Mouse (Mus musculus): ENCODE data around the gene Aox1. TPM values are rescaled to one million over a fixed set of nuclear protein-coding genes. Genes with fewer than 3 reads are reported as not detected.

Aox1 gene
- total and polyA plus RNA-seq, 3 experiments, result 8.6 to 10.7 (median 9.7) TPM

DNA sequence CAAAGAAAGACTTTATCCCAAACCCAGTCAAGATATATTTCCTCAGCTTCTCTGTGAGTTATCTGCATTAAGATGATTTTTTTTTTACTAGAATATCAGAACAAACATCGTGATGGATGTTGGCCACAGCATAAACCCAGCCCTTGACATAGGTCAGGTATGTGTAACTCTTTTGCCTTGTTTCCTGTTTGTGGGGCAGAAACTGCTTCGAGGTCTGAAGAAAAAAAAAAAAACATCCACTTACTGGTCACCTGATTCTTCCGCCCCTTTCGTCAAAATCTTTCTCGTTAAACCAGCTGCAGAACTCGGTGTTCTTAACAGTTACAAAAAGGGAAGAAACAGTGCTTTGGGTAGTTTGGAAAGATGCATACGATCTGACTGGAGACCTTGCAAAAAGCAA, 72.8 kb downstream of the Aox1 start:
- no peak for TF ChIP-seq POLR2A (IDR thresholded peaks at IDR 0.05; ENCODE audit: insufficient read depth, low read depth, low read length)
- no peak for TF ChIP-seq CTCF (IDR thresholded peaks at IDR 0.05)
- TF ChIP-seq EP300 (IDR thresholded peaks at IDR 0.05; ENCODE audit: insufficient read depth, low read depth, low read length), result no peak
- no peak for DNase-seq
- WGBS, result 63% methylated on average over 7 of the region's 7 CpGs
- intact Hi-C loops (cut with DNase I), result no loop called here
- no peaks in the 10 kb centered on the region for H3K27me3 ChIP-seq (ENCODE audit: control insufficient read depth, insufficient read depth, low read length)
- no peak overlapping the region for H3K9ac ChIP-seq (ENCODE audit: low read depth, low read length)
- no peaks in the 10 kb centered on the region for H3K4me1 ChIP-seq (ENCODE audit: control insufficient read depth, insufficient read depth, low read length)
- H3K79me2 ChIP-seq (replicated peaks; ENCODE audit: control insufficient read depth, insufficient read depth, low read length), result no peaks in the 10 kb centered on the region
- peak overlapping the region; percentile 12 for H3K27ac ChIP-seq
- H3K4me3 ChIP-seq, result no peak overlapping the region
- peaks cover 5% of the 10 kb centered on the region; the same call in 1 of the 2 replicates for H3K36me3 ChIP-seq (ENCODE audit: control insufficient read depth, insufficient read depth, low read length)

DNA sequence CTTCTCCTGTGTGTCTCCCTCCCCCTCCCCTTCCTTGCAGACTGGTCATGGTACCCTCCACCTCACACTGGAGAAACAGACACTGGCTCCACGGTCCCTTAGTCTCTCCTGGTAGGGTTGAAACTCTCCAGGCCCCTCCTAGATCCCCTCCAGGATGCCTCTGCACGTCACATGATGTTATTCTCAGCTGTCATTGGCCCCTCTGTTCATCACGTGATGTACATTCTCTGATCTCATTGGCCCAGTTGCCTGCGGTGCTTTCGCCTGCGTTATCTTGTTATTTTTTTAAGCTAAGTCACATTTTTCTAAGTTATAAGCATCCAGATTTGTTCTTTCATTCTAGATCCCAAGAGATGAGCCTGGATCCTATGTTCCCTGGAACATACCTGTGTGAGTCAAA, 76.0 kb downstream of the Aox1 start:
- WGBS, result 84% methylated on average over 6 of the region's 6 CpGs

DNA sequence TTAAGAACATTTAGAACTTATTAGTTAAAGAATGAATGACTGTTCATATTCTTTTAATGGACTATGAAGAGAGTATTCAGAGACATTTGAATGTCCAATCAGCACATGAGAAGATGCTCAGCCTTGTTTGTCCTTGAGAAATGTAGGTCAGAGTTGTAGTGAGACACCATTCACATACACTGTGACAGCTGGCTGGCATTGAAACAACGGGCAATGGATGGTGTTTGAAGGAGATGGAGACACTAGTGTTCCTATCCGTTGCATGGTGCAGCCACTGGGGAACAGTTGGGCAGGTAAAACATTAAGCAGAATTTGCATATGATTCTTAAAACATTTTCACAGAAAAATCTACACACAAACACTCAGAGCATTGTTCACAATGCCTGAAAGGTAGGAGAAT, 77.3 kb downstream of the Aox1 start:
- 70% methylated on average over 2 of the region's 2 CpGs for WGBS
- no peak overlapping the region for H3K27ac ChIP-seq
- no peak for TF ChIP-seq POLR2A (IDR thresholded peaks at IDR 0.05; ENCODE audit: insufficient read depth, low read depth, low read length)
- no peak for TF ChIP-seq EP300 (IDR thresholded peaks at IDR 0.05; ENCODE audit: insufficient read depth, low read depth, low read length)
- TF ChIP-seq CTCF (IDR thresholded peaks at IDR 0.05), result no peak
- H3K36me3 ChIP-seq (ENCODE audit: control insufficient read depth, insufficient read depth, low read length), result no peaks in the 10 kb centered on the region
- H3K79me2 ChIP-seq (replicated peaks; ENCODE audit: control insufficient read depth, insufficient read depth, low read length), result no peaks in the 10 kb centered on the region
- H3K4me3 ChIP-seq, result no peak overlapping the region
- H3K27me3 ChIP-seq (ENCODE audit: control insufficient read depth, insufficient read depth, low read length), result no peaks in the 10 kb centered on the region
- no peak overlapping the region for H3K9ac ChIP-seq (ENCODE audit: low read depth, low read length)
- DNase-seq, result no peak
- intact Hi-C loops (cut with DNase I), result no loop called here
- H3K4me1 ChIP-seq (ENCODE audit: control insufficient read depth, insufficient read depth, low read length), result no peaks in the 10 kb centered on the region

More for the DNA sequence above, 76.0 kb downstream of the Aox1 start:
- H3K4me1 ChIP-seq (ENCODE audit: control insufficient read depth, insufficient read depth, low read length), result no peaks in the 10 kb centered on the region
- H3K36me3 ChIP-seq (ENCODE audit: control insufficient read depth, insufficient read depth, low read length), result peaks cover 5% of the 10 kb centered on the region; the same call in 1 of the 2 replicates
- H3K4me3 ChIP-seq, result no peak overlapping the region
- intact Hi-C loops (cut with DNase I), result no loop called here
- DNase-seq, result no peak
- no peaks in the 10 kb centered on the region for H3K27me3 ChIP-seq (ENCODE audit: control insufficient read depth, insufficient read depth, low read length)
- no peak overlapping the region for H3K9ac ChIP-seq (ENCODE audit: low read depth, low read length)
- H3K27ac ChIP-seq, result no peak overlapping the region
- H3K79me2 ChIP-seq (replicated peaks; ENCODE audit: control insufficient read depth, insufficient read depth, low read length), result no peaks in the 10 kb centered on the region
- TF ChIP-seq POLR2A (IDR thresholded peaks at IDR 0.05; ENCODE audit: insufficient read depth, low read depth, low read length) (no peak), CTCF (IDR thresholded peaks at IDR 0.05) (no peak), EP300 (IDR thresholded peaks at IDR 0.05; ENCODE audit: insufficient read depth, low read depth, low read length) (no peak)

DNA sequence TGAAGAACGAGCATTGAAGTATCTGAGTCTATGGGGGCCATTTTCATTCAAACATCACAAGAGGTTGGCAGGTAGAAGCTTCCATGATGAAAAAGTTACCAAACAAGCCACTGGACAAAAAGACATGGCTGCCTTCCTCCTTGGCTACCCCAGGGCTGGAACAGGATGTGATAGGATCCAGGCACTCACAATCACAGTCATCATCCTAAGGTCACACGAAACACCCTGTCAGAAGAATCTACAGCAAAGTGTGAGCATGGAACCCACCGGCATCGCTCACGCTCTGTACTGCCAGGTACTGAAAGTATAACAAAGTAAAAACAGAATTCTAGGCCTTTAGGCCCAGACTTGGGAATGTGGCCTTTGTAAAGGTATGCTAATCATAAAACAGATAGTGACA, 80.5 kb downstream of the Aox1 start:
- WGBS, result 84% methylated on average over 5 of the region's 5 CpGs
- Histone ChIP-seq H3K9ac (ENCODE audit: low read depth, low read length) (no peak overlapping the region), H3K27ac (no peak overlapping the region), H3K36me3 (ENCODE audit: control insufficient read depth, insufficient read depth, low read length) (no peaks in the 10 kb centered on the region), H3K27me3 (ENCODE audit: control insufficient read depth, insufficient read depth, low read length) (no peaks in the 10 kb centered on the region), H3K79me2 (replicated peaks; ENCODE audit: control insufficient read depth, insufficient read depth, low read length) (no peaks in the 10 kb centered on the region), H3K4me1 (ENCODE audit: control insufficient read depth, insufficient read depth, low read length) (peaks cover 2% of the 10 kb centered on the region; the same call in 1 of the 2 replicates), H3K4me3 (no peak overlapping the region)
- intact Hi-C loops (cut with DNase I), result loop anchor here (10.0 kb wide), 1 partner anchor 685 kb away; no protein-coding TSS in a partner anchor
- no peak for TF ChIP-seq EP300 (IDR thresholded peaks at IDR 0.05; ENCODE audit: insufficient read depth, low read depth, low read length)
- no peak for TF ChIP-seq CTCF (IDR thresholded peaks at IDR 0.05)
- no peak for TF ChIP-seq POLR2A (IDR thresholded peaks at IDR 0.05; ENCODE audit: insufficient read depth, low read depth, low read length)
- no peak for DNase-seq

DNA sequence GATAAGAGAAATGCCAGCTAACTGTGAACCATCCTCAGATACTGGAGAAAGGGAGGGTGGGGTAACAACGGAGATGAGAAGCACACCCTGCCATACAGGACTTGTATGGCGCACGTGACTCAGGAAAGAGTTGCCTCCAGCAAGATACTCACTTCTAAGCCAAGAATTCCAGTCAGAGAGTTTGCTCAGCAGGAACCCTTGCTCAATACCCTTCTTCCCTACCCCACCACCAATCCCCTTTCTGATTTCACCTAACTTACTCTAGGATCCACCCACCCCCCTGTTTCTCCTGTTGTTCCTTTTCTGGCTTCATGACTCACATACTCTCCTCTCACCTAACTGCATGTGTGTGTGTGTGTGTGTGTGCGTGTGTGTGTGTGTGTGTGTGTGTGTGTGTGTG, 81.6 kb downstream of the Aox1 start:
- no peaks in the 10 kb centered on the region for H3K27me3 ChIP-seq (ENCODE audit: control insufficient read depth, insufficient read depth, low read length)
- H3K4me3 ChIP-seq, result no peak overlapping the region
- no peak for DNase-seq
- WGBS, result 75% methylated on average over 4 of the region's 4 CpGs
- H3K36me3 ChIP-seq (ENCODE audit: control insufficient read depth, insufficient read depth, low read length), result no peaks in the 10 kb centered on the region
- no peak overlapping the region for H3K27ac ChIP-seq
- H3K9ac ChIP-seq (ENCODE audit: low read depth, low read length), result no peak overlapping the region
- H3K4me1 ChIP-seq (ENCODE audit: control insufficient read depth, insufficient read depth, low read length), result peaks cover 2% of the 10 kb centered on the region; the same call in 1 of the 2 replicates
- no peaks in the 10 kb centered on the region for H3K79me2 ChIP-seq (replicated peaks; ENCODE audit: control insufficient read depth, insufficient read depth, low read length)
- intact Hi-C loops (cut with DNase I), result loop anchor here (10.0 kb wide), 1 partner anchor 687 kb away; no protein-coding TSS in a partner anchor
- no peak for TF ChIP-seq POLR2A (IDR thresholded peaks at IDR 0.05; ENCODE audit: insufficient read depth, low read depth, low read length)
- no peak for TF ChIP-seq EP300 (IDR thresholded peaks at IDR 0.05; ENCODE audit: insufficient read depth, low read depth, low read length)
- TF ChIP-seq CTCF (IDR thresholded peaks at IDR 0.05), result no peak

DNA sequence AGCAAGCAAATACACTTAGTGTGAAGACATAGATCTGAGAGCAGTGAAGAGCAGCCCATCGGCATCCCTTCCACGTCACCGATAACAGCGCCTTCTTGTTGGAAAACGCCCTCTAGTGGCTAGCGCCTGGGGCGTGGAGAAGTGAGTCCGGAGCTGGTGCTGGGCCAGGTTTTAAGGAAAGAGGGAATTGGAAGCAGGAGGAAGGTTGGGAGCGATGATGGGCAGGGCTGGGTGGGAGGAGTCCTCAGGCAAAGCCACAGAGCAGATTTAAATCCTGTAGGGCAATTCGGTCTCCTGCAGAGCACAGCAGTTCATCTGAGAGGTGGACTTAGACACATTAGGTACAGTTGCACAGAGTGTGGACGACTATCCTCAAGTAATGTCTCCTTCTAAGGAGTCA, 83.1 kb downstream of the Aox1 start, which contains the start of gene Aox3:
Gene Aox3 (plus strand): TSS at position 251 of the 400 bp plus-strand sequence.
- Histone ChIP-seq H3K79me2 (replicated peaks; ENCODE audit: control insufficient read depth, insufficient read depth, low read length) (no peaks in the 10 kb centered on the region), H3K27me3 (ENCODE audit: control insufficient read depth, insufficient read depth, low read length) (no peaks in the 10 kb centered on the region), H3K9ac (ENCODE audit: low read depth, low read length) (no peak within 1 kb of the TSS), H3K4me3 (no peak within 1 kb of the TSS), H3K27ac (no peak within 1 kb of the TSS), H3K4me1 (ENCODE audit: control insufficient read depth, insufficient read depth, low read length) (peaks cover 2% of the 10 kb centered on the region; the same call in 1 of the 2 replicates), H3K36me3 (ENCODE audit: control insufficient read depth, insufficient read depth, low read length) (no peaks in the 10 kb centered on the region)
- no peak for TF ChIP-seq EP300 (IDR thresholded peaks at IDR 0.05; ENCODE audit: insufficient read depth, low read depth, low read length)
- TF ChIP-seq CTCF (IDR thresholded peaks at IDR 0.05), result peak; percentile 71
- TF ChIP-seq POLR2A (IDR thresholded peaks at IDR 0.05; ENCODE audit: insufficient read depth, low read depth, low read length), result no peak
- peak; percentile 70 to 73 for DNase-seq
- intact Hi-C loops (cut with DNase I), result loop anchor here (10.0 kb wide), 1 partner anchor 688 kb away; no protein-coding TSS in a partner anchor
- 13% methylated on average over 11 of the region's 11 CpGs for WGBS
